Mouse (Mus musculus): ENCODE data around the gene Copb2. TPM values are rescaled to one million over a fixed set of nuclear protein-coding genes. Genes with fewer than 3 reads are reported as not detected.
A peak's percentile ranks its signal among the peaks of the same experiment; 100 is the strongest.

Copb2 gene
- polyA plus RNA-seq, 1 experiment from 2014 or later, result 67.7 TPM

DNA sequence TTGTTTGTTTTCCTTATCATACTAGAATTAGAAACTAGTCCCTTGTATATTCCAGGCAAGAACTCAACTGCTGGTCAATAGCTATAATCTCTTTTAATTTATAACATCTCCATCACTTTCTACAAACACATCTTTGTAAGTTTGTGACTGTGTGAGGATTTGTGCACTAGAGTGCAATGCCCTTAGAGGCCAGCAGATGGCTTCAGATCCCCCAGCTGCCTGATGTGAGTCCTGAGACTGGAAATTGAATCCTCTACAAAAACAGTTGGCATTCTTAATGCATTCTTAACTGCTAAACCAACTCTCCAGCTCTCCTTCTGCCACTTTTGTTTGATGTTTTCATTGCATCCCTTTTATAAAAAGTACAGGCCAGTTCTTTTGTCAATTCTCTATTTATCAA lies 27.8 kb upstream of the Copb2 start:
- Histone ChIP-seq H3K4me2 (ENCODE audit: low read depth, low read length) (no peak overlapping the region), H3K27ac (ENCODE audit: low read length) (no peak overlapping the region), H3K9ac (ENCODE audit: low read depth, low read length) (no peak overlapping the region), H3K36me3 (ENCODE audit: control insufficient read depth, insufficient read depth) (no peaks in the 10 kb centered on the region), H3K27me3 (ENCODE audit: control insufficient read depth, insufficient read depth, low read depth, low read length) (no peaks in the 10 kb centered on the region), H3K4me3 (ENCODE audit: low read depth, low read length) (no peak overlapping the region), H3K4me1 (ENCODE audit: control insufficient read depth, low read depth, low read length) (no peaks in the 10 kb centered on the region), H3K9me3 (replicated peaks; ENCODE audit: control insufficient read depth, low read length) (no peaks in the 10 kb centered on the region)
- no peak for ATAC-seq (ENCODE audit: low read depth)

GRCm38 (mm10) chr9:98538017-98538712 lies 25.4 kb upstream of the Copb2 start:
- no peak overlapping the region for H3K9ac ChIP-seq (ENCODE audit: low read depth, low read length)
- H3K4me1 ChIP-seq (ENCODE audit: control insufficient read depth, low read depth, low read length), result no peaks in the 10 kb centered on the region
- no peaks in the 10 kb centered on the region for H3K36me3 ChIP-seq (ENCODE audit: control insufficient read depth, insufficient read depth)
- no peak overlapping the region for H3K4me3 ChIP-seq (ENCODE audit: low read depth, low read length)
- no peak; the same call in 1 of the 2 replicates for ATAC-seq (ENCODE audit: low read depth)
- no peak overlapping the region for H3K27ac ChIP-seq (ENCODE audit: low read length)
- WGBS (ENCODE audit: insufficient replicate concordance), result 44% methylated on average over 13 of the region's 13 CpGs
- H3K27me3 ChIP-seq (ENCODE audit: control insufficient read depth, insufficient read depth, low read depth, low read length), result no peaks in the 10 kb centered on the region
- no peaks in the 10 kb centered on the region for H3K9me3 ChIP-seq (replicated peaks; ENCODE audit: control insufficient read depth, low read length)
- no peak overlapping the region for H3K4me2 ChIP-seq (ENCODE audit: low read depth, low read length)

DNA sequence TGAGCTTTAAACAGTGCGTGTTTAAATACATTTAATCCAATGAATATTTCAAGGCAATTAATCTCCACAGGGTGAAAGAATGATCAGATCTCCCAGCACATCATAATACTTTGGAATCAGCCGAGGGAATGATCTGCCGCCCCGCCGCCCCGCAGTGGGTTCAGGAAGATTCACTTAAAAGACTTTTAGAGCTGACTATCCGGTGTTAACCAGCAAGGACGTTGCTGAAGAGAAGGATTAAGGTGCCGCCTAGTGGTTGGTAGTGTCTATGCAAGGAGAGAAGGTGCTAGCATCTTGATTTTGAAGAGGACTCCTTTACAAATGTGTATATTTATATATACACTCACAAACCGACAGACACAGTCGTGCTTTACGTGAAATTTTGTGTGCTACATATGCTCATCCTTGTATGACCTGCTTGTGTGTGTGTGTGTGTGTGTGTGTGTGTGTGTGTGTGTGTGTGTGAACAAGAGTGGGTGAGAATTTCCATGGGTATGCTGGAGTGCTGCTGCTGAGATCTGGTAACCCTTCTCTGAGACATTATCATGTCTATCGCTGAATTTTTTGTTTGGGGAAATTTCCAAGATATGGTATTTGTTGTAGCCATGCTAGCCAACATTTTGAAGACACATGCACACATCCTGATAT lies 24.7 kb upstream of the Copb2 start:
- Histone ChIP-seq H3K4me3 (ENCODE audit: low read depth, low read length) (no peak overlapping the region), H3K27me3 (ENCODE audit: control insufficient read depth, insufficient read depth, low read depth, low read length) (no peaks in the 10 kb centered on the region), H3K36me3 (ENCODE audit: control insufficient read depth, insufficient read depth) (no peaks in the 10 kb centered on the region), H3K9ac (ENCODE audit: low read depth, low read length) (no peak overlapping the region), H3K4me1 (ENCODE audit: control insufficient read depth, low read depth, low read length) (no peaks in the 10 kb centered on the region), H3K4me2 (ENCODE audit: low read depth, low read length) (no peak overlapping the region), H3K27ac (ENCODE audit: low read length) (no peak overlapping the region), H3K9me3 (replicated peaks; ENCODE audit: control insufficient read depth, low read length) (no peaks in the 10 kb centered on the region)
- WGBS (ENCODE audit: insufficient replicate concordance), result 4% methylated on average over 13 of the region's 13 CpGs
- ATAC-seq (ENCODE audit: low read depth), result no peak

GRCm38 (mm10) chr9:98544042-98544441 lies 19.5 kb upstream of the Copb2 start:
- Histone ChIP-seq H3K27me3 (ENCODE audit: control insufficient read depth, insufficient read depth, low read depth, low read length) (no peaks in the 10 kb centered on the region), H3K36me3 (ENCODE audit: control insufficient read depth, insufficient read depth) (no peaks in the 10 kb centered on the region), H3K4me3 (ENCODE audit: low read depth, low read length) (no peak overlapping the region), H3K4me2 (ENCODE audit: low read depth, low read length) (no peak overlapping the region), H3K9ac (ENCODE audit: low read depth, low read length) (no peak overlapping the region), H3K9me3 (replicated peaks; ENCODE audit: control insufficient read depth, low read length) (no peaks in the 10 kb centered on the region), H3K27ac (ENCODE audit: low read length) (no peak overlapping the region), H3K4me1 (ENCODE audit: control insufficient read depth, low read depth, low read length) (no peaks in the 10 kb centered on the region)
- ATAC-seq (ENCODE audit: low read depth), result no peak
- WGBS (ENCODE audit: insufficient replicate concordance), result 53% methylated on average over 3 of the region's 3 CpGs

DNA sequence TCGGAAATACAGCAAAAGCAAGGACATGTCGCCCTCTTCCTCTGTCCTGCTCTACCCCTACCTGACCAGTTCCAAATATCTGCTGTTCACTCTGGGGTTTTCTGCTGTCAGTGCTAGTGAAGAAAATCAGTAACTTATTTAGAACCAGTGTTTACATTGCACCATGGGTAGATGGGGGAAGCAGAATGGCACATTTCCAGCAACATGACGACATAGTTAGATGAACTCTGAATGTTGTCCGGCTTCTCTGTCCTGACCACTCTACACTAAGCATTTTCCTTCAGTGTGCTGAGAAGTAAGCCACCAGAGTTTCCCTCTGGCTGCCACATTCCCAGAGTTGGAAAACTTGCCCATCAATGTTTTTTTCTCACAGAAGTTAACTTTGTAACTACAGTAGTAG lies 20.3 kb downstream of the Copb2 start:
- WGBS (ENCODE audit: insufficient replicate concordance), result 77% methylated on average over 4 of the region's 4 CpGs
- H3K9ac ChIP-seq (ENCODE audit: low read depth, low read length), result no peak overlapping the region
- no peaks in the 10 kb centered on the region for H3K27me3 ChIP-seq (ENCODE audit: control insufficient read depth, insufficient read depth, low read depth, low read length)
- ATAC-seq (ENCODE audit: low read depth), result peak; percentile 84
- H3K4me1 ChIP-seq (ENCODE audit: control insufficient read depth, low read depth, low read length), result no peaks in the 10 kb centered on the region
- no peak overlapping the region for H3K4me2 ChIP-seq (ENCODE audit: low read depth, low read length)
- H3K4me3 ChIP-seq (ENCODE audit: low read depth, low read length), result no peak overlapping the region
- no peaks in the 10 kb centered on the region for H3K9me3 ChIP-seq (replicated peaks; ENCODE audit: control insufficient read depth, low read length)
- no peak overlapping the region for H3K27ac ChIP-seq (ENCODE audit: low read length)
- H3K36me3 ChIP-seq (ENCODE audit: control insufficient read depth, insufficient read depth), result peaks cover 73% of the 10 kb centered on the region

DNA sequence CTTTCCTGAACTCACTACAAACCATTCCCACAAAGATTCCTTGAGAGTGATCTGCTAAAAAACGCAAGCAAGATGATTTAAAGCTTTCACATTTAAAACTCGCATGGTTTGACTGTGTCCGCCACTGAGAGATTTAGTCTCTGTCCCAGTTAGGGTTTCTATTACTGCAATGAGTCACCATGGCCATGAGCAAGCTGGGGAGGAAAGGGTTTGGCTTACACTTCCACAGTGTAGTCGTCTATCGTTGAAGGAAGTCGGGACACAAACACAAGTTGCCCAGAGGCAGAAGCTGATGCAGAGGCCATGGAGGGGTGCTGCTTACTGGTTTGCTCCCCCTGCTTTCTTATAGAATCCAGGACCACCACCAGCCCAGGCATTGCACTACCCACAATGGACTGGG lies 36.6 kb downstream of the Copb2 start:
- Histone ChIP-seq H3K27ac (ENCODE audit: low read length) (no peak overlapping the region), H3K4me3 (ENCODE audit: low read depth, low read length) (peak overlapping the region; percentile 76), H3K27me3 (ENCODE audit: control insufficient read depth, insufficient read depth, low read depth, low read length) (no peaks in the 10 kb centered on the region), H3K36me3 (ENCODE audit: control insufficient read depth, insufficient read depth) (peaks cover 10% of the 10 kb centered on the region; the same call in 1 of the 2 replicates), H3K9me3 (replicated peaks; ENCODE audit: control insufficient read depth, low read length) (no peaks in the 10 kb centered on the region), H3K9ac (ENCODE audit: low read depth, low read length) (no peak overlapping the region), H3K4me1 (ENCODE audit: control insufficient read depth, low read depth, low read length) (peaks cover 11% of the 10 kb centered on the region), H3K4me2 (ENCODE audit: low read depth, low read length) (peak overlapping the region; percentile 82)
- ATAC-seq (ENCODE audit: low read depth), result no peak
- WGBS (ENCODE audit: insufficient replicate concordance), result 62% methylated on average over 6 of the region's 6 CpGs

GRCm38 (mm10) chr9:98601156-98601836 lies 37.8 kb downstream of the Copb2 start, which contains the start of gene Mrps22:
TSS of gene Mrps22 (minus strand) at chr9:98601660.
- WGBS (ENCODE audit: insufficient replicate concordance), result under 1% methylated on average over 44 of the region's 44 CpGs
- H3K4me2 ChIP-seq (ENCODE audit: low read depth, low read length), result peak within 1 kb of the TSS; percentile 82
- peak within 1 kb of the TSS; percentile 48 for H3K27ac ChIP-seq (ENCODE audit: low read length)
- peak within 1 kb of the TSS; percentile 84 for H3K9ac ChIP-seq (ENCODE audit: low read depth, low read length)
- peak within 1 kb of the TSS; percentile 76 for H3K4me3 ChIP-seq (ENCODE audit: low read depth, low read length)
- peak; percentile 90 for ATAC-seq (ENCODE audit: low read depth)
- peaks cover 11% of the 10 kb centered on the region for H3K4me1 ChIP-seq (ENCODE audit: control insufficient read depth, low read depth, low read length)
- peaks cover 10% of the 10 kb centered on the region; the same call in 1 of the 2 replicates for H3K36me3 ChIP-seq (ENCODE audit: control insufficient read depth, insufficient read depth)
- H3K27me3 ChIP-seq (ENCODE audit: control insufficient read depth, insufficient read depth, low read depth, low read length), result no peaks in the 10 kb centered on the region
- H3K9me3 ChIP-seq (replicated peaks; ENCODE audit: control insufficient read depth, low read length), result no peaks in the 10 kb centered on the region

DNA sequence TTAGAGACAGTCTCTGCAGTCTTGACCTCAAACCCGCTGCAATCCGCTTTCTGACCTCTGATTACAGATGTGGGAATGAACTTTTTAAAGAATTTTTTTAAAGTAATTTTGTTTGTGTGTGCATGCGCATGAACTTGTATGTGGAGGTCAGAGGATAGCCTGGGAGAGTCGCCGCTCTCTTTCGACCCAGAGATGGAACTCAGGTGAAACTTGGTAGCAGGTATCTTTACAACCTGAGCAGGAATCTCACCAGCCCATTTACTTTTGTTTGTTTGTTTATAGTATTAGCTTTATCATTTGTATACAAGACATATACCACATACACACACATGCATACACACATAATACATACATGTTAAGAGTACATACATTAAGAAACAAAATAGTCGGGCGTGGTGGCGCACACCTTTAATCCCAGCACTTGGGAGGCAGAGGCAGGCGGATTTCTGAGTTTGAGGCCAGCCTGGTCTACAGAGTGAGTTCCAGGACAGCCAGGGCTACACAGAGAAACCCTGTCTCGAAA lies 38.4 kb downstream of the Copb2 start:
- peak overlapping the region; percentile 76 for H3K4me3 ChIP-seq (ENCODE audit: low read depth, low read length)
- peaks cover 11% of the 10 kb centered on the region for H3K4me1 ChIP-seq (ENCODE audit: control insufficient read depth, low read depth, low read length)
- no peak for ATAC-seq (ENCODE audit: low read depth)
- H3K27me3 ChIP-seq (ENCODE audit: control insufficient read depth, insufficient read depth, low read depth, low read length), result no peaks in the 10 kb centered on the region
- H3K4me2 ChIP-seq (ENCODE audit: low read depth, low read length), result peak overlapping the region; percentile 82
- H3K36me3 ChIP-seq (ENCODE audit: control insufficient read depth, insufficient read depth), result peaks cover 4% of the 10 kb centered on the region; the same call in 1 of the 2 replicates
- no peak overlapping the region for H3K27ac ChIP-seq (ENCODE audit: low read length)
- peak overlapping the region; percentile 33; the same call in 1 of the 2 replicates for H3K9ac ChIP-seq (ENCODE audit: low read depth, low read length)
- no peaks in the 10 kb centered on the region for H3K9me3 ChIP-seq (replicated peaks; ENCODE audit: control insufficient read depth, low read length)
- 42% methylated on average over 11 of the region's 11 CpGs for WGBS (ENCODE audit: insufficient replicate concordance)

Data from liver, embryonic 16.5 days (tissue).